Mouse (Mus musculus) heart, adult 2 months (tissue): Measurements from ENCODE around the gene Cep63.

Source experiments
- CTCF ChIP-seq: fragments of 200-600 bp; IDR thresholded peaks from 2 replicates; pipeline ENCODE4 v1.8.1; 2022; ENCODE audit warnings: antibody characterized with exemption, mild to moderate bottlenecking, moderate library complexity
- POLR2A ChIP-seq: fragments of 200-500 bp; IDR thresholded peaks from 2 replicates; pipeline ENCODE4 v1.6.1; 2011; ENCODE audit warnings: mild to moderate bottlenecking, low read depth, low read length, control low read depth; ENCODE audit not compliant: insufficient read depth

DNA sequence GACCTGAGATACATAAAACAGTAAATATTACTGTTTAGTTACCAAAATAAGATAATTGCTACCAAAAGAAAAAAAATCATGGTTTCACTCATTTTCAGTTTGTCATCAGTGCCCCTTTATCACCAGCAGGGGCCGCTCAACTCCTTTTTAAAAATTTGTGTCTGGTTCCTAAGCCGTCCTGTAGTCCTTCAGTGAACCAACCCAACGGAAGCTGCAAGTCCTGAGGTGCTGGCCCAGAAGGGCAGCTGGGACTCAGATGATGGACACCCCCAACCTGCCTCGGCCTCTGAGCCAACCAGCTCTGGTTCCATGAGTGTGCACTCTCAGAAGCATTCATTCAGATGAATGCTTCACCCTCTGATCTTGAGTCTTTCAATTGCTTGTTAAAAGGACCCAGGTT lies 10.2 kb upstream of the Cep63 start:
- TF ChIP-seq POLR2A (no peak), CTCF (peak; percentile 99)
